Mouse (Mus musculus): ENCODE measurements around the gene Vasp.
A peak's percentile ranks its signal among the peaks of the same experiment; 100 is the strongest.

DNA sequence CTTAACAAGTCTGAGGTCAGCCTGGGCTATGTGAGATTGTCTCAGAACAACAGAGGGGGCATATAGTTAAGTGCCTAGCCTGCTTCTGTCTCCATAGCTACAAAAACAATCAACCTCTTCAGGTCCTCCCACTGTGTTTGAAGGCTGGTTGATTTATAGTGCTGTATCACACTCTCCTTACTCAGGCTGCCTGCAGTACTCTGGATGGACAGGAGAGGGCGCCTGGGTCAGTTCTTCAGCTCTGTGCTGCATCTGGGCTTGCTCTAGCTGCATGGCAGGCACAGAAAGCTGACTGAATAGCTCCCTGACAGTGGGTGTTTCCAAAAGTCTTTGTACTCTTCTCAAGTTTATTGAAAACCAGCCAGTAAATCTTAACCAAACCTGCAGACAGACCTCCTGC is 32.2 kb downstream of the Vasp start:
- TF ChIP-seq CTCF (IDR thresholded peaks at IDR 0.05; ENCODE audit: low read depth, low read length) (peak; percentile 87), EP300 (IDR thresholded peaks at IDR 0.05; ENCODE audit: insufficient read depth, low read depth, low read length) (0 out of 2 replicates have a peak, but pooled peaks have one; percentile 41), POLR2A (IDR thresholded peaks at IDR 0.05; ENCODE audit: insufficient read depth, low read length) (no peak)

All from ES-Bruce4 (cell line).